In genomic region chr2:168876631-168877030, GRCm38 (mm10) we compare ENCODE assay signal across 14 mouse cellular contexts.
DNase-seq lines count a peak whose midpoint lies in the region.
"Had no signal": no experiment of that assay in that cellular context is flagged by ENCODE, and none has a peak within 500 bp of the region (broad histone marks: within the 10 kb centered on the region; RNA-seq: fewer than 3 reads in every experiment).

No protein-coding gene starts in this region.

- DNase-seq in cerebellum, postnatal 10 days, result peak; percentile 83 to 89
- no peak for DNase-seq in cerebellum, postnatal 25 days
- peak; percentile 79 to 84 for DNase-seq in cerebellum, postnatal 14 days
- no peak for DNase-seq in cerebellum, adult 11 months
- DNase-seq: adrenal gland, adult 2 months; adrenal gland, adult 8-10 months; adrenal gland, postnatal 10 days; adrenal gland, postnatal 14 days; adrenal gland, postnatal 25 days; adrenal gland, postnatal 36 days; B cell, adult 2 months; cerebellum, adult 11-12 months; cerebellum, adult 18-20 months; cerebellum, adult 2 months had no signal

Comparison
In these comparisons a context has a peak if more than half of its experiments do, and no peak if none do; other contexts are left out.
1. DNase-seq: peak in cerebellum, postnatal 10 days (2 of 2) and cerebellum, postnatal 14 days (2 of 2); none in cerebellum, postnatal 25 days (0 of 2) and cerebellum, adult 11 months (single experiment).